Mouse (Mus musculus) hindbrain, embryonic 16.5 days (tissue): ENCODE data around the gene Kcnc4. TPM values are rescaled to one million over a fixed set of nuclear protein-coding genes. Genes with fewer than 3 reads are reported as not detected.

Experiments
- ATAC-seq: fragments of 200-750 bp; cut with Nextera tagmentation; 2 replicates; pipeline ENCODE4 v1.8.0; 2017; ENCODE audit warnings: moderate TSS enrichment, moderate library complexity
- H3K27ac ChIP-seq: fragments of 300-500 bp; sonication (generic); 2 replicates; pipeline ENCODE4 v1.5.1; 2014; ENCODE audit warnings: low read depth, mild to moderate bottlenecking, control low read depth, low read length, moderate library complexity
- H3K27me3 ChIP-seq: fragments of 300-500 bp; sonication (generic); replicated peaks from 2 replicates; pipeline ENCODE4 v1.6.1; 2014; ENCODE audit warnings: low read length; ENCODE audit not compliant: control insufficient read depth, insufficient read depth
- H3K36me3 ChIP-seq: fragments of 300-500 bp; sonication (generic); 2 replicates; pipeline ENCODE4 v1.6.1; 2014; ENCODE audit warnings: mild to moderate bottlenecking, low read length, moderate library complexity, mixed read lengths; ENCODE audit not compliant: control insufficient read depth, insufficient read depth
- H3K4me1 ChIP-seq: fragments of 300-500 bp; sonication (generic); 2 replicates; pipeline ENCODE4 v1.6.1; 2014; ENCODE audit warnings: low read depth, low read length; ENCODE audit not compliant: control insufficient read depth, insufficient read depth
- H3K4me2 ChIP-seq: fragments of 300-500 bp; sonication (generic); 2 replicates; pipeline ENCODE4 v1.6.1; 2014; ENCODE audit warnings: mild to moderate bottlenecking, low read length, control low read depth, moderate library complexity
- H3K4me3 ChIP-seq: fragments of 300-500 bp; sonication (generic); 2 replicates; pipeline ENCODE4 v1.5.1; 2014; ENCODE audit warnings: mild to moderate bottlenecking, low read length, control low read depth, moderate library complexity
- H3K9ac ChIP-seq: fragments of 300-500 bp; sonication (generic); 2 replicates; pipeline ENCODE4 v1.6.1; 2014; ENCODE audit warnings: low read depth, mild to moderate bottlenecking, control low read depth, low read length, moderate library complexity
- H3K9me3 ChIP-seq: fragments of 300-500 bp; sonication (generic); 2 replicates; pipeline ENCODE4 v1.6.1; 2014; ENCODE audit warnings: mild to moderate bottlenecking, low read length, moderate library complexity; ENCODE audit not compliant: control insufficient read depth
- WGBS: fragments of 180-500 bp; shearing (Covaris S2); extraction: QIAGEN DNeasy Blood & Tissue Kit; methylation state at CpG from one replicate; pipeline ENCODE4 v1.1.7; 2014; 5-methylcytosine and 5-hydroxymethylcytosine counted together
- polyA plus RNA-seq: library from polyadenylated mRNA; unstranded; fragments of >200 nt; fragmentation: Nextera tagmentation; extraction: Ambion mirVana; gene quantifications from 2 replicates; pipeline ENCODE4 v1.2.1, GENCODE M21; 2015

The Kcnc4 gene
- polyA plus RNA-seq, 1 experiment from 2014 or later: 9.7 TPM

DNA sequence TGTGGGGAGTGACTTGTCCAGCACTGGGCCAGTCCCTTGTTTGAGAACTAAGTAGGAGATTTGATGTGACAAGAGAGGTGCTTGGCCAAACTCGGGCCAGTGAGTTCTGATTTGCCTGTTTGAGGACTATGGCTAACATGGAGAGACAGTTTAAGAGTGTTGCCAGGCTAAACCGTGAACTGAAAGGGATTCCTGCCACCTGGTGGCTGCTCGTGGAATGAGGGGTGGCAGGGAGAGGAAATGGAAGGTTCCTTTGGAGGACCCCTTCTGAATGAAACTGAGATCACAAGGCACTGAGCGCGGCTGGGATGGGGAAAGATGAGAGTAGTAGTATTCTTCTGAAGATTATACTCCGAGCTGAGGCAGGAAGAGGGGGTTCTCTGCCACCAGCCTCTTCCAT is 7.2 kb upstream of the Kcnc4 start:
- Histone ChIP-seq H3K4me1 (no peaks in the 10 kb centered on the region), H3K4me3 (no peak overlapping the region), H3K36me3 (no peaks in the 10 kb centered on the region), H3K9ac (no peak overlapping the region), H3K27ac (no peak overlapping the region), H3K4me2 (no peak overlapping the region), H3K9me3 (no peaks in the 10 kb centered on the region), H3K27me3 (peaks cover 5% of the 10 kb centered on the region)
- ATAC-seq: peak; percentile 47; the same call in 1 of the 2 replicates
- WGBS: 7% methylated on average over 6 of the region's 6 CpGs

DNA sequence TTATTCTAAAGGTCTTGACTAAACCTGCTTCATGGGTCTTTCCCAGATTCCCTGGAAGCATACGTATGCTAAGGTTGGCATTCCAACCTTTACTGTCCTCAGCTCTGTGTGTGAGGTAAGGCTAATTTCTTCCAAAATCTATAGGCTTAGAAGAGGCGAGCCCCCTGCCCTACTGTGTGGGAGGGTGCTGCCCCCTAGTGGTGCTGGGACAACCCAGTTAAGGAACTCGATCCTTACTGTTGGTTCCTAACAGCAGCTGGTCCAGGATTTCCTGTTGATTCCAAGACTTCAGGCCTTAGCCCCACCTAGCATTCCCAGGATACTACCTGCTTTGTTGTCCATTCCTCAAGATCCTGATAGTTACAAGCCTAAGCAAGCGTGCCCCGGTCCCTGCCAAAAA is 2.8 kb upstream of the Kcnc4 start:
- peak; percentile 29; the same call in 1 of the 2 replicates for ATAC-seq
- Histone ChIP-seq H3K27ac (no peak overlapping the region), H3K27me3 (peaks cover 24% of the 10 kb centered on the region), H3K4me3 (no peak overlapping the region), H3K36me3 (no peaks in the 10 kb centered on the region), H3K9me3 (no peaks in the 10 kb centered on the region), H3K9ac (no peak overlapping the region), H3K4me2 (no peak overlapping the region), H3K4me1 (peaks cover 13% of the 10 kb centered on the region)
- WGBS: 20% methylated on average over 5 of the region's 5 CpGs

DNA sequence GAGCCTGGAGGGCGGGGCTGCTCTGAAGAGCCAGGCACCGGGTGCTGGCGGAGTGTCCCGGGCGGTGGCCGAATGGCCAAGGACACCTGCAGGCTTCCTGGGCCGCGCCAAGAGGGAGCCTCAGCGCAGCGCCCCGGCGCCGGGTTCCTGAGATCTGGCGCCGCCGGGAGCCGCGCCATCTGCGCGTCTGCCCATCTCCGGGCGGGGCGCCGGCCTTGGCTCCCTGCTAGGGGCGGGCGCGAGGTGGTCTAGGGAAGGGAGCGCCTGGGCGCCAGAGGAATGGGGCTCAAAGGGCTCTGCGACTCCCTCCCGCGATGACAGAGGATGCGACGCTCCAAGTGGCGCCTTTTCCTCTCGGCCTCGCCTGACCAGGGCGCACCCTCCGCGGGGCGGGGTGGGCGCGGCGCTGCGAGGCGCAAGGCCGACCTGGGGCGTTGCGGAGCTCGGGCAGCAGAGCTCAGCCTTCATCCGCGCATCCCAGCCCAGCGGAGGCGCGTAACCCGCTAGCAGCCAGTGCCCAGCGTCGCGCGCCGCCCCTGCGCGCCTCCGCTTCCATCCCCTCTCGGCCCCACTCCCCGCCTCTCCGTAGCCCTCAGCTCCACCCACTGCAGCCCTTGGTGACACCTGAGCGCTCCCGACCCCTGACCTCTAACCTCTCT is 550 bp upstream of the Kcnc4 start:
- Histone ChIP-seq H3K27ac (0 out of 2 replicates have a peak overlapping the region, but pooled peaks have one; percentile 3), H3K27me3 (peaks cover 32% of the 10 kb centered on the region), H3K4me2 (peak overlapping the region; percentile 84), H3K9me3 (no peaks in the 10 kb centered on the region), H3K4me1 (peaks cover 20% of the 10 kb centered on the region), H3K9ac (peak overlapping the region; percentile 73), H3K36me3 (no peaks in the 10 kb centered on the region), H3K4me3 (peak overlapping the region; percentile 59)
- peak; percentile 73 for ATAC-seq
- under 1% methylated on average over 53 of the region's 69 CpGs for WGBS

DNA sequence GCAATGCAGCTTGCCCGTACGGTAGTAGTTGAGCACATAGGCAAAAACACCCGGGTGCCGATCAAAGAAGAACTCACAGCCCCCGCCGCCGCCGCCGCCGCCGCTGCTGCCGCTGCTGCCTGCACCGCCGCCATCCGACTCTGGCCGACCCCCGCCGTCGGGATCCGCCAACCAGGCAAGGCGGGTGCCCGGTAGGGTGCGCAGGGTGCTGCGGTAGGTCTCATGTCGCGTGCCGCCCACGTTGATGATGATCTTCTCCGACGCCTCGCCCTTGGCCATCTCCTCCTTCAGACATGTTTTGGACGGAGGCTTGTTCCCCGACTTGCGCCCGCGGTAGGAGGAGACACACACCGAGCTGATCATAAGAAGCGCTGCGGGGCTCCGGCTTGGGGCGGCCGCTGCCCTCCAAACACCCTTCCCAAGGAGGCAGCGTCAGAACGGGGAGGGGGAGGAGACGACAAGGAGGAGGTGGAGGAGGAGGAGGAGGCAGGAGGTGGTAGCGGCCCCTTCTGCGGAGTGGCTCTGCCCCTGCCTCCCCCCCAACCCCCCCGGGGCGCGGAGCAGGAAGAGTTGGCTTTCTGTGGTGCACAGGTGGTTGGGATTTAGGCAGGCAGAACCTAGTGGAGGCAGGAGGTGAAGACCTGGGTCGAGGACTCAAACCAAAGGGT is 690 bp downstream of the Kcnc4 start:
- WGBS: 1% methylated on average over 49 of the region's 51 CpGs
- peaks cover 20% of the 10 kb centered on the region for H3K4me1 ChIP-seq
- H3K4me3 ChIP-seq: peak overlapping the region; percentile 59
- H3K4me2 ChIP-seq: peak overlapping the region; percentile 84
- peak overlapping the region; percentile 73 for H3K9ac ChIP-seq
- H3K36me3 ChIP-seq: no peaks in the 10 kb centered on the region
- peaks cover 34% of the 10 kb centered on the region for H3K27me3 ChIP-seq
- no peak for ATAC-seq
- no peak overlapping the region for H3K27ac ChIP-seq
- no peaks in the 10 kb centered on the region for H3K9me3 ChIP-seq

DNA sequence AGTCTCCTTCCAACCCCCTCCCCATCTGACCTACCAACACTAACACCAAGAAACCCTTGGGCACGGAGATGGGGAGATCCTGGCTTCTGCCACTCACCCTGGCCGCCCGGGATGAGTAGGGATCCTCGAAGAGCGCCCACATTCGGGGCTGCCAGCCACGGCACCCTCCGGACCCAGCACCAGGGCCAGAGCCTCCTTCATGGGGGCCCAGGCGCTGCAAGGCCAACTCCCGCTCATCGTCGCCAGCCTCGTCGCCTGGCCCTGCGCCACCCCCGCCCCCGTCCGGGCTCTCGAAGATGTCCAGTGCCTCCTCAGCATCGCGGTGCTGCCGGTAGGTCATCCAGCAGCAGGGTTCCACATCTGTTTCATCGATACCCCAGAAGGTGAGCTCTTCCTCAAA is 1.2 kb downstream of the Kcnc4 start:
- no peak for ATAC-seq
- H3K27me3 ChIP-seq: peaks cover 36% of the 10 kb centered on the region
- H3K9me3 ChIP-seq: no peaks in the 10 kb centered on the region
- peak overlapping the region; percentile 84 for H3K4me2 ChIP-seq
- WGBS: 0% methylated on average over 19 of the region's 23 CpGs
- H3K36me3 ChIP-seq: no peaks in the 10 kb centered on the region
- H3K4me3 ChIP-seq: peak overlapping the region; percentile 59
- peak overlapping the region; percentile 73 for H3K9ac ChIP-seq
- H3K4me1 ChIP-seq: peaks cover 20% of the 10 kb centered on the region
- H3K27ac ChIP-seq: no peak overlapping the region

DNA sequence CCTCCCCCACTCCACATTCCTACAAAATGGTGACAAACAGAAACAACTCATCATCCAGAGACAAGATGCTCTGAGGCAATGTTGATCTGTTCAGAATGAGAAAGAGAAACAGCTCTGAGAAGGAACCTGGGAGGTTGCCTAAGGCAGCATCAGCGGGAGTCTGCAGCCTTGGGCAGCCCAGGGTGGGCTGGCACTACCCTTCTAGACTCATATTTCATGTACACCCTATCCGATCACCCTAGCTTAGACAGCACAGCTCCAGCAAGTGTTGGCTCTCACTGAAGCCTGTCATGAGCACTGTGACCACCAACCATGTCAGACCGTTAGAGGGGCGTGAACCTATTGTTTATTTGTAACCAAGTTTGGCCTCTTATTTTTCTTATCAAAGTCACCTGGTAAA is 5.1 kb downstream of the Kcnc4 start:
- Histone ChIP-seq H3K4me2 (no peak overlapping the region), H3K9ac (no peak overlapping the region), H3K27ac (no peak overlapping the region), H3K4me3 (no peak overlapping the region), H3K9me3 (no peaks in the 10 kb centered on the region), H3K36me3 (no peaks in the 10 kb centered on the region), H3K4me1 (peaks cover 20% of the 10 kb centered on the region), H3K27me3 (peaks cover 28% of the 10 kb centered on the region)
- no peak for ATAC-seq
- whole genome bisulfite sequencing: 83% methylated on average over 4 of the region's 4 CpGs

DNA sequence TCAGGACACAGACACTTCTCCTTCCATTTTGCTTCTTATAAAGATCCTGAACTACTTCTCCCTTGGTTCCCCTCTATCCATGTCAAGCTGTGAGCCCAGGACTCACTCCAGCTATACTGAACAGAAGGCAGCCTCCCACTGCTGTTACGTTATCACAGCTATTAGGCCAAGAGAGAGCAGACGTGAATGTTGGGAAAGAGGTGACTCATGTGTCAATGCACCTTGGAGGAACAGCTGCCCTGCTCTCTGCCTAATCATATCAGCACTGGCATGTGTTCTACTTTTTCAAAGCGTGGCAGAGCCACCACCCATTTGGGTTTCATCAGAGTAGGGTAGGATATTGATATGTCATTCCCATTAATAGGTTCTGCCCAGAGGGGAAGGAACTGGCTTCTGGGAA is 12.5 kb downstream of the Kcnc4 start:
- Histone ChIP-seq H3K4me2 (no peak overlapping the region), H3K4me1 (no peaks in the 10 kb centered on the region), H3K27me3 (no peaks in the 10 kb centered on the region), H3K27ac (no peak overlapping the region), H3K4me3 (no peak overlapping the region), H3K9me3 (no peaks in the 10 kb centered on the region), H3K9ac (no peak overlapping the region), H3K36me3 (0 out of 2 replicates have a peak, but pooled peaks cover 2% of the 10 kb centered on the region)
- WGBS: 69% methylated on average over 3 of the region's 3 CpGs
- no peak for ATAC-seq

DNA sequence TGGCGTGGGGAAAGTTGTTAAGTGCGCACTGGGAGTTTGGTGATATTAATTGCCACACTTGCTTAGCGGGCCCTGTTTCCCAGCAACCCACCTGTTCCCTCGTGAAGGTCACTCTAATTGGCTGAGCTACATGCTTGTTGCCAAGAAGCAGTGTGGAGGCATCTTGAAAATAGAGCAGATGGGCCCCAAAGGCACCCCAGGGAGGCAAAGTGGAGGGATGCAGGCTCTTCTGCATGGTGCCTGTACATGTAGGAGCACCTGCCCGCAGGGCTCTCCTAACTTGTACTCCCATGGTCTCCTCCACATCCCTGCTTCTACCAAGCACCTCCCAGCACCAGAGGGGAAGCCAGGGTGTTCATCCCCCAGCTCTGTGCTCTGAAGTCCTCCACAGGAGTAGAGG is 15.5 kb downstream of the Kcnc4 start:
- ATAC-seq: 0 out of 2 replicates have a peak, but pooled peaks have one; percentile 21
- H3K4me2 ChIP-seq: no peak overlapping the region
- H3K9me3 ChIP-seq: no peaks in the 10 kb centered on the region
- H3K27me3 ChIP-seq: no peaks in the 10 kb centered on the region
- no peaks in the 10 kb centered on the region for H3K4me1 ChIP-seq
- 62% methylated on average over 5 of the region's 5 CpGs for WGBS
- H3K4me3 ChIP-seq: no peak overlapping the region
- 0 out of 2 replicates have a peak, but pooled peaks cover 2% of the 10 kb centered on the region for H3K36me3 ChIP-seq
- no peak overlapping the region for H3K9ac ChIP-seq
- no peak overlapping the region for H3K27ac ChIP-seq

DNA sequence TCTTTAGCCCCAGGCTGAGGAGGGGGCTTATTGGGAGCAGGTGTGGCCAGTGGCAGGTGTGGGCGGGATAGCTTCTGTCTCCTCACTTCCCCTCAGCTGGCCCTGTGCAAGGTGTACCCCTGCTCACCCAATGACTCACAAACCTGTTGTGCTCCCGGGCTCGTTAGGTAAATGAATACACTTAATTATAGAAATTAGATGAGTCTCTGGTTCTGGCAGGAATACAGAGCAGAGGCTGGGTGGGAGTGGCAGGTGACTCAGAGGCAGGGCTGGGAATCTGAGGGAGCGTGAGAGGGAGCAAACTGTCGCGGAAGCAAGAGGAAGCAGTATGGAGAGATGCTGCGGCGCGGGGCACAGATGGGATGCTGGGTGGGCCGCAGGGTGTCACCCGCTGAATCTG is 17.2 kb downstream of the Kcnc4 start:
- no peaks in the 10 kb centered on the region for H3K36me3 ChIP-seq
- H3K9ac ChIP-seq: no peak overlapping the region
- no peaks in the 10 kb centered on the region for H3K27me3 ChIP-seq
- WGBS: 85% methylated on average over 11 of the region's 11 CpGs
- H3K4me3 ChIP-seq: no peak overlapping the region
- H3K27ac ChIP-seq: no peak overlapping the region
- no peak for ATAC-seq
- H3K9me3 ChIP-seq: no peaks in the 10 kb centered on the region
- H3K4me1 ChIP-seq: no peaks in the 10 kb centered on the region
- H3K4me2 ChIP-seq: no peak overlapping the region
